Mouse (Mus musculus): ENCODE data around the gene Rap2c. TPM values are rescaled to one million over a fixed set of nuclear protein-coding genes. Genes with fewer than 3 reads are reported as not detected.

The Rap2c gene
- polyA plus RNA-seq, 1 experiment = 7.3 TPM

DNA sequence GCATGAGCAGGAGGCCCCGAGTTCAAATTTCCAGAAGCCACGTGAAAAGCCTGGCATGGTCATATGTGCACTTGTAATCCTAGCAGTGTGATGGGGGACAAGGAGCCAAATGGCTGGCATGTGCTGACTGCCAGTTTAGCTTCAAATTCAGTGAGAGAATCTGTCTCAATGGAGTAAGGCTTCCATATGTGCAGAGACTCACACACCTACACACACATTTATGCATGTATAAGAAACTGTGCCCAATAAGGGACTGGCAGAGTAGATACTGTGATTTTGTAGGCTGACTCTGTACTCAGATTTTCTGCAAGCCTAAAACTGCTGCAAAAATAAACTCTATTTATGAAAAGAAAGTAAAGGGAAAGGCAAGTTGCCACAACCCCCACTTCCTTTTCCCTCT lies 39.4 kb downstream of the Rap2c start:
- Histone ChIP-seq H3K27me3 (ENCODE audit: control insufficient read depth, insufficient read depth, low read length) (no peaks in the 10 kb centered on the region), H3K4me1 (replicated peaks; ENCODE audit: control insufficient read depth, insufficient read depth, low read length) (no peaks in the 10 kb centered on the region), H3K27ac (ENCODE audit: control insufficient read depth, insufficient read depth, low read length) (no peak overlapping the region), H3K36me3 (ENCODE audit: control insufficient read depth, insufficient read depth, low read length) (no peaks in the 10 kb centered on the region), H3K4me3 (ENCODE audit: control insufficient read depth, insufficient read depth, low read length) (no peak overlapping the region)
- TF ChIP-seq CTCF (IDR thresholded peaks at IDR 0.05; ENCODE audit: borderline replicate concordance, control insufficient read depth, extremely low read depth, insufficient read depth, low read length, poor library complexity) (no peak), POLR2A (IDR thresholded peaks at IDR 0.05; ENCODE audit: control insufficient read depth, extremely low read depth, insufficient read depth, low read length, poor library complexity) (no peak)
- 90% methylated on average over 2 of the region's 2 CpGs for WGBS
- no peak for DNase-seq

DNA sequence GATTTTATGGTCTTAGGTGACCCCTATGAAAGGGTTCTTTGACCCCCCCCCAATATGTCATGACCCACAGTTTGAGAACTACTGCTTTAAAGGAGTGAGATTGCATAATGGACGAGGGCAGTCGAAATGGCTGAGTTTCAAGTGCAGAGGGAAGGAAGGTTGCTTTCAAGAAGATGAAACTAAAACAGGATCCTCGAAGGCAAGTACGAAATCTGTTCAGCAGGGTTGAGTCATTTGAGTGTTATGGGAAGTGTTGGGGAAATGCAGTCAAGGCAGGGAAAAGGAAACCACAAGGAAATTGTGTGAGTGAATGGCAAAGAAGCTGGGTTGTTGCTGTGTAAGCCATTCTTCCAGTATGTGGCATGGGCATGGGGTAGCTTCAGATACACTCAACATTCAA lies 45.7 kb downstream of the Rap2c start:
- no peak for TF ChIP-seq CTCF (IDR thresholded peaks at IDR 0.05; ENCODE audit: borderline replicate concordance, control insufficient read depth, extremely low read depth, insufficient read depth, low read length, poor library complexity)
- TF ChIP-seq POLR2A (IDR thresholded peaks at IDR 0.05; ENCODE audit: control insufficient read depth, extremely low read depth, insufficient read depth, low read length, poor library complexity) = no peak
- Histone ChIP-seq H3K27me3 (ENCODE audit: control insufficient read depth, insufficient read depth, low read length) (no peaks in the 10 kb centered on the region), H3K4me3 (ENCODE audit: control insufficient read depth, insufficient read depth, low read length) (no peak overlapping the region), H3K36me3 (ENCODE audit: control insufficient read depth, insufficient read depth, low read length) (no peaks in the 10 kb centered on the region), H3K4me1 (replicated peaks; ENCODE audit: control insufficient read depth, insufficient read depth, low read length) (no peaks in the 10 kb centered on the region), H3K27ac (ENCODE audit: control insufficient read depth, insufficient read depth, low read length) (no peak overlapping the region)
- 67% methylated on average over 4 of the region's 4 CpGs for WGBS
- no peak for DNase-seq

DNA sequence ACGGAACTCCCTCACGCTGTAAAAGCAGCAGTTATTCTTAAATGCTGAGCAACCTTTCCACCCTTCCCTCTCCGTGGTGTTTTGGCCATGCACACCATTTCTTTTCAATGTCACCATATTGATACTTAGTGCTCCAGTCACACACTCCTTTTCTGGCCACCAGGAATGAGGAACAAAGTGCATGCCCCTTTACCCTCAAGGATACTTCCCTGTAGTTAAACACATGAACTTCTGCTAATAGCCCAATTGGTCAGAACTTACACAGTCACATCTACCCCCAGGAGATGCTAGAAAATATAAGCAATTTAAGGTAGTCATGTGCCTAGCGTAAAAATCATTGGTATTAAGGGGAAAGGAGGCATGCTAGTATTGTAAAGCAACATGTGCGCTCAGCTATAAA lies 47.9 kb downstream of the Rap2c start:
- Histone ChIP-seq H3K4me1 (replicated peaks; ENCODE audit: control insufficient read depth, insufficient read depth, low read length) (no peaks in the 10 kb centered on the region), H3K27me3 (ENCODE audit: control insufficient read depth, insufficient read depth, low read length) (no peaks in the 10 kb centered on the region), H3K4me3 (ENCODE audit: control insufficient read depth, insufficient read depth, low read length) (no peak overlapping the region), H3K36me3 (ENCODE audit: control insufficient read depth, insufficient read depth, low read length) (no peaks in the 10 kb centered on the region), H3K27ac (ENCODE audit: control insufficient read depth, insufficient read depth, low read length) (no peak overlapping the region)
- no peak for DNase-seq
- TF ChIP-seq POLR2A (IDR thresholded peaks at IDR 0.05; ENCODE audit: control insufficient read depth, extremely low read depth, insufficient read depth, low read length, poor library complexity) (no peak), CTCF (IDR thresholded peaks at IDR 0.05; ENCODE audit: borderline replicate concordance, control insufficient read depth, extremely low read depth, insufficient read depth, low read length, poor library complexity) (no peak)
- WGBS = 92% methylated on average over 5 of the region's 5 CpGs

GRCm38 (mm10) chrX:50968157-50968932 lies 49.5 kb downstream of the Rap2c start:
- 89% methylated on average over 10 of the region's 10 CpGs for WGBS
- Histone ChIP-seq H3K27me3 (ENCODE audit: control insufficient read depth, insufficient read depth, low read length) (no peaks in the 10 kb centered on the region), H3K27ac (ENCODE audit: control insufficient read depth, insufficient read depth, low read length) (no peak overlapping the region), H3K4me3 (ENCODE audit: control insufficient read depth, insufficient read depth, low read length) (no peak overlapping the region), H3K4me1 (replicated peaks; ENCODE audit: control insufficient read depth, insufficient read depth, low read length) (no peaks in the 10 kb centered on the region), H3K36me3 (ENCODE audit: control insufficient read depth, insufficient read depth, low read length) (no peaks in the 10 kb centered on the region)
- TF ChIP-seq CTCF (IDR thresholded peaks at IDR 0.05; ENCODE audit: borderline replicate concordance, control insufficient read depth, extremely low read depth, insufficient read depth, low read length, poor library complexity) (no peak), POLR2A (IDR thresholded peaks at IDR 0.05; ENCODE audit: control insufficient read depth, extremely low read depth, insufficient read depth, low read length, poor library complexity) (no peak)
- no peak for DNase-seq

GRCm38 (mm10) chrX:50965157-50965556 lies 52.7 kb downstream of the Rap2c start:
- Histone ChIP-seq H3K36me3 (ENCODE audit: control insufficient read depth, insufficient read depth, low read length) (no peaks in the 10 kb centered on the region), H3K4me3 (ENCODE audit: control insufficient read depth, insufficient read depth, low read length) (no peak overlapping the region), H3K27ac (ENCODE audit: control insufficient read depth, insufficient read depth, low read length) (no peak overlapping the region), H3K27me3 (ENCODE audit: control insufficient read depth, insufficient read depth, low read length) (no peaks in the 10 kb centered on the region), H3K4me1 (replicated peaks; ENCODE audit: control insufficient read depth, insufficient read depth, low read length) (no peaks in the 10 kb centered on the region)
- 98% methylated on average over 3 of the region's 3 CpGs for WGBS
- DNase-seq = no peak
- TF ChIP-seq POLR2A (IDR thresholded peaks at IDR 0.05; ENCODE audit: control insufficient read depth, extremely low read depth, insufficient read depth, low read length, poor library complexity) (no peak), CTCF (IDR thresholded peaks at IDR 0.05; ENCODE audit: borderline replicate concordance, control insufficient read depth, extremely low read depth, insufficient read depth, low read length, poor library complexity) (no peak)

DNA sequence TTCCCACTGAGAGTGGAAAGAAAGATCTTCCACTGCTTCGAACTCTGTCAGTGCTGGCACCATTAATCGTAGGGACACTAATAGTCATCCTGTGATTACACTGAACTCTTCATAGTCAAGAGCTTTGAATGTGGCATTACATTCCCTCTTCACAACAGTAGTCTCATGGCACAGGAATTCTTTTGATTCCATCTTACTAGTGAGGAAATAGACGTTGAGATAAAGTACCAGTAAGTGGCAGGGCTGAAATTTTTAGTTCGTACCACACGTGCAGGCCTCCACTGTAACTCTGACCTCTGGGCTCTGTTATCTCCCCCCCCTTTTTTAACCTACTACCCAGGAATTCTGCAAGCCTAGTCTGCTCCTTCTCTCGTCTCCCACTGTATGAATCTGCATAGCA lies 54.9 kb downstream of the Rap2c start:
- H3K4me1 ChIP-seq (replicated peaks; ENCODE audit: control insufficient read depth, insufficient read depth, low read length) = no peaks in the 10 kb centered on the region
- no peaks in the 10 kb centered on the region for H3K27me3 ChIP-seq (ENCODE audit: control insufficient read depth, insufficient read depth, low read length)
- H3K36me3 ChIP-seq (ENCODE audit: control insufficient read depth, insufficient read depth, low read length) = no peaks in the 10 kb centered on the region
- no peak overlapping the region for H3K4me3 ChIP-seq (ENCODE audit: control insufficient read depth, insufficient read depth, low read length)
- 89% methylated on average over 6 of the region's 6 CpGs for WGBS
- no peak for DNase-seq
- TF ChIP-seq POLR2A (IDR thresholded peaks at IDR 0.05; ENCODE audit: control insufficient read depth, extremely low read depth, insufficient read depth, low read length, poor library complexity) (no peak), CTCF (IDR thresholded peaks at IDR 0.05; ENCODE audit: borderline replicate concordance, control insufficient read depth, extremely low read depth, insufficient read depth, low read length, poor library complexity) (no peak)
- H3K27ac ChIP-seq (ENCODE audit: control insufficient read depth, insufficient read depth, low read length) = no peak overlapping the region

Other genes with a start within 250 kb of the Rap2c start
- 34.9 and 37.8 TPM in 2 replicates for gene Stk26, start 177.0 kb downstream of the Rap2c start, polyA plus RNA-seq (2012; rRNA removed)
- 0.08 and 0.16 TPM in 2 replicates for gene Frmd7, start 75.3 kb downstream of the Rap2c start, polyA plus RNA-seq (2012; rRNA removed)
- gene Mbnl3, start 188.5 kb upstream of the Rap2c start, polyA plus RNA-seq (2012; rRNA removed) = 23.4 and 31.7 TPM in 2 replicates

Measured in thymus, adult 2 months (tissue).